Mouse (Mus musculus) CH12.LX (cell line): Measurements from ENCODE around the gene Hist1h2bh. TPM values are rescaled to one million over a fixed set of nuclear protein-coding genes. Genes with fewer than 3 reads are reported as not detected.

ENCODE experiments used
- DNase-seq: peaks from one replicate; pipeline ENCODE4 v3.0.0-alpha.2; 2013; ENCODE audit errors: extremely low read depth
- H3K27ac ChIP-seq: 2 replicates; pipeline ENCODE4 v1.5.1; 2012; ENCODE audit warnings: low read depth, mild to moderate bottlenecking, control low read depth, moderate library complexity; ENCODE audit not compliant: insufficient read depth
- H3K27me3 ChIP-seq: replicated peaks from 2 replicates; pipeline ENCODE3; 2012; ENCODE audit warnings: inconsistent platforms
- H3K36me3 ChIP-seq, 2 experiments: replicated peaks in 1 of 2; 2 replicates each; pipeline versions ENCODE3 to v1.6.1; 2012; ENCODE audit warnings: inconsistent platforms in 1 of 2, low read length in 1 of 2, mild to moderate bottlenecking in 1 of 2, mixed read lengths in 1 of 2, moderate library complexity in 1 of 2; ENCODE audit not compliant: control insufficient read depth in 1 of 2, insufficient read depth in 1 of 2
- H3K4me1 ChIP-seq, 2 experiments: 2 replicates each; pipeline ENCODE4 v1.6.1; 2012; ENCODE audit warnings: inconsistent platforms in 1 of 2, moderate library complexity in 1 of 2; ENCODE audit not compliant: insufficient read depth in 2 of 2, control insufficient read depth in 1 of 2
- H3K4me2 ChIP-seq: 2 replicates; pipeline ENCODE4 v1.6.1; 2012; ENCODE audit warnings: low read depth, mild to moderate bottlenecking, control low read depth; ENCODE audit not compliant: poor library complexity, insufficient read depth, severe bottlenecking
- H3K4me3 ChIP-seq, 3 experiments: fragments of 150-350 bp in 1 of 3; sonication (generic) in 1 of 3; replicated peaks in 1 of 3; 2 replicates each; pipeline versions ENCODE3 to v1.5.1; 2011 to 2012; ENCODE audit warnings: low read depth in 2 of 3, low read length in 2 of 3, mild to moderate bottlenecking in 2 of 3, moderate library complexity in 2 of 3, control low read depth in 1 of 3, improper control_type of control experiment in 1 of 3, inconsistent platforms in 1 of 3, mixed read lengths in 1 of 3; ENCODE audit not compliant: poor library complexity in 1 of 3
- H3K79me2 ChIP-seq: replicated peaks from 2 replicates; pipeline ENCODE4 v1.6.1; 2012; ENCODE audit warnings: mild to moderate bottlenecking, moderate library complexity; ENCODE audit not compliant: control insufficient read depth, poor library complexity, insufficient read depth, severe bottlenecking; ENCODE audit errors: extremely low read depth
- H3K9ac ChIP-seq: 2 replicates; pipeline ENCODE4 v1.6.1; 2012; ENCODE audit warnings: low read depth, mild to moderate bottlenecking, control low read depth, moderate library complexity; ENCODE audit not compliant: insufficient read depth
- H3K9me3 ChIP-seq: replicated peaks from 2 replicates; pipeline ENCODE3; 2012; ENCODE audit warnings: low read length, inconsistent platforms, mixed read lengths
- BHLHE40 ChIP-seq: IDR thresholded peaks from 2 replicates; pipeline ENCODE4 v1.6.1; 2011; ENCODE audit warnings: mild to moderate bottlenecking, low read depth, low read length, improper control_type of control experiment
- CHD1 ChIP-seq: IDR thresholded peaks from 2 replicates; pipeline ENCODE4 v1.6.1; 2012; ENCODE audit warnings: low read depth, low read length, improper control_type of control experiment, inconsistent platforms
- E2F4 ChIP-seq: IDR thresholded peaks from 2 replicates; pipeline ENCODE4 v1.6.1; 2011; ENCODE audit warnings: low read depth, low read length, improper control_type of control experiment; ENCODE audit not compliant: insufficient replicate concordance
- ELF1 ChIP-seq: IDR thresholded peaks from 2 replicates; pipeline ENCODE4 v1.6.1; 2014; ENCODE audit warnings: low read depth, mild to moderate bottlenecking, inconsistent platforms, low read length, improper control_type of control experiment
- EP300 ChIP-seq: IDR thresholded peaks from 2 replicates; pipeline ENCODE4 v1.6.1; 2011; ENCODE audit warnings: low read length, improper control_type of control experiment
- ETS1 ChIP-seq: conservative IDR thresholded peaks from 2 replicates; pipeline ENCODE4 v1.6.1; 2012; ENCODE audit warnings: low read depth, mild to moderate bottlenecking, inconsistent platforms, low read length, improper control_type of control experiment, moderate library complexity
- HCFC1 ChIP-seq: IDR thresholded peaks from 2 replicates; pipeline ENCODE4 v1.6.1; 2012; ENCODE audit warnings: low read depth, mild to moderate bottlenecking, inconsistent platforms, low read length, improper control_type of control experiment
- IRF4 ChIP-seq: IDR thresholded peaks from 2 replicates; pipeline ENCODE4 v1.6.1; 2014; ENCODE audit warnings: low read depth, mild to moderate bottlenecking, inconsistent platforms, low read length, improper control_type of control experiment
- JUN ChIP-seq: IDR thresholded peaks from 2 replicates; pipeline ENCODE4 v1.6.1; 2011; ENCODE audit warnings: low read depth, mild to moderate bottlenecking, low read length, improper control_type of control experiment, moderate library complexity; ENCODE audit not compliant: insufficient read depth
- MAFK ChIP-seq: IDR thresholded peaks from 2 replicates; pipeline ENCODE4 v1.6.1; 2011; ENCODE audit warnings: low read length, improper control_type of control experiment; ENCODE audit not compliant: insufficient replicate concordance
- MAX ChIP-seq: IDR thresholded peaks from 2 replicates; pipeline ENCODE4 v1.6.1; 2011; ENCODE audit warnings: low read length, improper control_type of control experiment
- MAZ ChIP-seq: IDR thresholded peaks from 2 replicates; pipeline ENCODE4 v1.6.1; 2012; ENCODE audit warnings: low read depth, mild to moderate bottlenecking, inconsistent platforms, low read length, improper control_type of control experiment, moderate library complexity
- MEF2A ChIP-seq: IDR thresholded peaks from 2 replicates; pipeline ENCODE4 v1.6.1; 2014; ENCODE audit warnings: low read depth, mild to moderate bottlenecking, inconsistent platforms, low read length, improper control_type of control experiment, borderline replicate concordance
- MXI1 ChIP-seq: IDR thresholded peaks from 2 replicates; pipeline ENCODE4 v1.6.1; 2011; ENCODE audit warnings: mild to moderate bottlenecking, low read depth, low read length, improper control_type of control experiment
- MYC ChIP-seq: IDR thresholded peaks from 2 replicates; pipeline ENCODE4 v1.6.1; 2011; ENCODE audit warnings: low read depth, mild to moderate bottlenecking, improper control_type of control experiment, low read length
- NELFE ChIP-seq: IDR thresholded peaks from 2 replicates; pipeline ENCODE4 v1.6.1; 2011; ENCODE audit warnings: low read depth, low read length, improper control_type of control experiment
- NRF1 ChIP-seq: IDR thresholded peaks from 2 replicates; pipeline ENCODE4 v1.6.1; 2014; ENCODE audit warnings: low read depth, mild to moderate bottlenecking, inconsistent platforms, low read length, improper control_type of control experiment, moderate library complexity
- PAX5 ChIP-seq: IDR thresholded peaks from 2 replicates; pipeline ENCODE4 v1.6.1; 2012; ENCODE audit warnings: low read length, inconsistent platforms, mixed read lengths
- POLR2A ChIP-seq: IDR thresholded peaks from 2 replicates; pipeline ENCODE4 v1.6.1; 2011; ENCODE audit warnings: low read depth, mild to moderate bottlenecking, improper control_type of control experiment, low read length
- POLR2AphosphoS2 ChIP-seq: IDR thresholded peaks from 2 replicates; pipeline ENCODE4 v1.6.1; 2011; ENCODE audit warnings: low read depth, low read length, improper control_type of control experiment
- RAD21 ChIP-seq: IDR thresholded peaks from 2 replicates; pipeline ENCODE4 v1.6.1; 2011; ENCODE audit warnings: low read depth, mild to moderate bottlenecking, low read length, improper control_type of control experiment, moderate library complexity
- RCOR1 ChIP-seq: conservative IDR thresholded peaks from 2 replicates; pipeline ENCODE4 v1.6.1; 2012; ENCODE audit warnings: low read depth, mild to moderate bottlenecking, inconsistent platforms, low read length, improper control_type of control experiment
- SMC3 ChIP-seq: IDR thresholded peaks from 2 replicates; pipeline ENCODE4 v1.6.1; 2011; ENCODE audit warnings: low read depth, low read length, improper control_type of control experiment
- TBP ChIP-seq: conservative IDR thresholded peaks from 2 replicates; pipeline ENCODE4 v1.6.1; 2011; ENCODE audit warnings: low read depth, low read length, improper control_type of control experiment
- TCF12 ChIP-seq: IDR thresholded peaks from 2 replicates; pipeline ENCODE4 v1.6.1; 2014; ENCODE audit warnings: low read depth, mild to moderate bottlenecking, inconsistent platforms, low read length, improper control_type of control experiment
- UBTF ChIP-seq: IDR thresholded peaks from 2 replicates; pipeline ENCODE4 v1.6.1; 2012; ENCODE audit warnings: low read depth, mild to moderate bottlenecking, inconsistent platforms, low read length, improper control_type of control experiment, moderate library complexity
- USF1 ChIP-seq: IDR thresholded peaks from 2 replicates; pipeline ENCODE4 v1.6.1; 2014; ENCODE audit warnings: low read depth, mild to moderate bottlenecking, inconsistent platforms, low read length, improper control_type of control experiment
- USF2 ChIP-seq: conservative IDR thresholded peaks from 2 replicates; pipeline ENCODE4 v1.6.1; 2011; ENCODE audit warnings: low read depth, low read length, improper control_type of control experiment
- ZC3H11A ChIP-seq: IDR thresholded peaks from 2 replicates; pipeline ENCODE4 v1.6.1; 2012; ENCODE audit warnings: low read depth, mild to moderate bottlenecking, inconsistent platforms, low read length, improper control_type of control experiment
- ZKSCAN1 ChIP-seq: IDR thresholded peaks from 2 replicates; pipeline ENCODE4 v1.6.1; 2012; ENCODE audit warnings: low read depth, inconsistent platforms, low read length, improper control_type of control experiment, borderline replicate concordance
- ZMIZ1 ChIP-seq: IDR thresholded peaks from 2 replicates; pipeline ENCODE4 v1.6.1; 2012; ENCODE audit warnings: low read depth, mild to moderate bottlenecking, inconsistent platforms, low read length, improper control_type of control experiment
- ZNF384 ChIP-seq: IDR thresholded peaks from 2 replicates; pipeline ENCODE4 v1.6.1; 2012; ENCODE audit warnings: low read depth, low read length, improper control_type of control experiment, inconsistent platforms
- dilution Hi-C: fragments of 300-500 bp; cut with MboI; formaldehyde crosslinking; loops from 2 replicates; pipeline ENCODE4 v1.14.3; 2020; ENCODE audit warnings: low sequenced_read_pairs; ENCODE audit not compliant: extremely low pct_unique_long_range_greater_than_20kb, extremely low pct_ligation_motif_present
- in situ Hi-C: fragments of 300-500 bp; cut with MboI; formaldehyde crosslinking; loops from 3 replicates; pipeline ENCODE4 v1.14.3; 2019; ENCODE audit warnings: low sequenced_read_pairs, low pct_ligation_motif_present, low pct_unique_long_range_greater_than_20kb, mixed read lengths
- polyA plus RNA-seq: library from polyadenylated mRNA; unstranded; fragments of >175 nt; gene quantifications from 2 replicates; pipeline ENCODE4 v1.2.1, GENCODE M21; 2012; ENCODE audit warnings: low read depth; ENCODE audit not compliant: insufficient read length
- total RNA-seq, 2 experiments: library from RNA; depleted of rRNA; stranded (reverse); fragments of 300-350 nt in 1 of 2; fragments of >200 nt in 1 of 2; gene quantifications; 2 replicates each; pipeline ENCODE4 v1.2.3; 2012 to 2014

Gene Hist1h2bh
- total and polyA plus RNA-seq, 3 experiments = 0.77 to 261 (median 8.0) TPM

- peak; percentile 18; the same call in 1 of the 2 replicates for TF ChIP-seq IRF4
- peak; percentile 60 for TF ChIP-seq JUN
- peak; percentile 87 for TF ChIP-seq NRF1
- TF ChIP-seq ZNF384 = peak; percentile 81
- TF ChIP-seq TBP = peak; percentile 99
- peak; percentile 100 for TF ChIP-seq NELFE
- TF ChIP-seq UBTF = no peak; the same call in 1 of the 2 replicates
- TF ChIP-seq HCFC1 = peak; percentile 84
- TF ChIP-seq ZKSCAN1 = no peak
- TF ChIP-seq RCOR1 = peak; percentile 97
- no peak for TF ChIP-seq PAX5
- peak; percentile 70 for TF ChIP-seq MYC
- TF ChIP-seq EP300 = no peak
- TF ChIP-seq POLR2A = peak; percentile 97
- TF ChIP-seq TCF12 = peak; percentile 89
- peak; percentile 60 for TF ChIP-seq MEF2A
- peak; percentile 55 for TF ChIP-seq ETS1
- 0 out of 2 replicates have a peak, but pooled peaks have one; percentile 58 for TF ChIP-seq MAFK
- TF ChIP-seq MAX = peak; percentile 90
- peak; percentile 100 for TF ChIP-seq POLR2AphosphoS2
- TF ChIP-seq, all 38 proteins: peak for 28
Observed at GRCm38 (mm10) chr13:23530901-23531875, 12.0 kb downstream of the Hist1h2bh start, which contains the start of gene Hist1h4h (continued).

- Histone ChIP-seq H3K4me3 (peak overlapping the region; percentile 58 to 67 (median 67)), H3K4me2 (peak overlapping the region; percentile 80), H3K79me2 (no peaks in the 10 kb centered on the region), H3K9me3 (no peaks in the 10 kb centered on the region), H3K36me3 (no peaks in the 10 kb centered on the region), H3K27ac (peak overlapping the region; percentile 74), H3K9ac (peak overlapping the region; percentile 89), H3K27me3 (no peaks in the 10 kb centered on the region), H3K4me1 (peaks cover 7 to 32% of the 10 kb centered on the region in 2 experiments)
- DNase-seq = peak; percentile 70
- dilution Hi-C loops = no loop called here
- in situ Hi-C loops = no loop called here
- TF ChIP-seq USF2 = no peak
- no peak for TF ChIP-seq ZKSCAN1
- TF ChIP-seq ZNF384 = peak; percentile 82
- peak; percentile 100 for TF ChIP-seq TBP
- TF ChIP-seq BHLHE40 = no peak
- no peak for TF ChIP-seq ZMIZ1
- no peak for TF ChIP-seq CHD1
- no peak for TF ChIP-seq USF1
- TF ChIP-seq MAFK = peak; percentile 95
- TF ChIP-seq ELF1 = peak; percentile 98
- TF ChIP-seq MAZ = no peak
- TF ChIP-seq MXI1 = no peak; the same call in 1 of the 2 replicates
- TF ChIP-seq RAD21 = no peak
- TF ChIP-seq UBTF = no peak
- TF ChIP-seq ZC3H11A = no peak
- TF ChIP-seq NRF1 = peak; percentile 62; the same call in 1 of the 2 replicates
- peak; percentile 73; the same call in 1 of the 2 replicates for TF ChIP-seq MYC
- TF ChIP-seq SMC3 = no peak
- TF ChIP-seq IRF4 = no peak; the same call in 1 of the 2 replicates
- TF ChIP-seq JUN = no peak
- peak; percentile 37; the same call in 1 of the 2 replicates for TF ChIP-seq EP300
- TF ChIP-seq E2F4 = peak; percentile 92
Observed at GRCm38 (mm10) chr13:23530181-23530900, 12.9 kb downstream of the Hist1h2bh start.
